Comparison of ENCODE assay signal across 26 mouse cellular contexts in the genomic region with DNA sequence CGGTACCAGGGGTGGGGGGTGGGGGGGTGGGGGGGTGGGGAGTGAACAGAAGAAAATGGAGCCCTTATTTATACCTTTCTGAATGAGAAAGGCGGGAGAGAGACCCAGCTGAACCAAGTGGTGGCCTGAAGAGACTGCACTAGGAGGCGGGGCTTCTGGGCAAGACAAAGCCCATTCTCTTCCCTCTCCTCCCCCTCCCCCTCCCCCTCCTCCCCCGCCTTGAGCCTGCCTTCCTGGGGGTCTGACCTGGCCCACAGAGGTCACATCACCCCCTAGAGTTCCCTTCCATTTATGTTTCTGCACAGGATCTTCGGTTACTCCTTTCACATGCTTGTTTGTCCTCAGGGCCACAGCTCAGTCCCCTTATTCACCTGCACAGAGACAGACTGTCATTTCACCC. TPM values are rescaled to one million over a fixed set of nuclear protein-coding genes. Genes with fewer than 3 reads are reported as not detected.
DNase-seq lines count a peak whose midpoint lies in the region; ATAC-seq and TF ChIP-seq lines count a peak whose summit lies in the region.
"Had no signal": no experiment of that assay in that cellular context is flagged by ENCODE, and none has a peak within 500 bp of the region (broad histone marks: within the 10 kb centered on the region; RNA-seq: fewer than 3 reads in every experiment).

No protein-coding gene starts in this region.

- no peak overlapping the region for H3K4me3 ChIP-seq in midbrain, embryonic 10.5 days
- H3K4me3 ChIP-seq in midbrain, embryonic 16.5 days (ENCODE audit: low read depth, low read length) = no peak overlapping the region
- no peak overlapping the region for H3K4me3 ChIP-seq in thymus, adult 2 months (ENCODE audit: control insufficient read depth, insufficient read depth, low read length)
- H3K4me3 ChIP-seq: embryonic facial prominence, embryonic 15.5 days; hindbrain, embryonic 15.5 days; kidney, embryonic 15.5 days; liver, embryonic 13.5 days; lung, embryonic 15.5 days; neural tube, embryonic 15.5 days had no signal

- peaks cover 17% of the 10 kb centered on the region for H3K4me1 ChIP-seq in midbrain, embryonic 10.5 days
- H3K4me1 ChIP-seq in midbrain, embryonic 16.5 days (ENCODE audit: control insufficient read depth, insufficient read depth, low read length) = no peaks in the 10 kb centered on the region
- no peaks in the 10 kb centered on the region for H3K4me1 ChIP-seq in thymus, adult 2 months (replicated peaks; ENCODE audit: control insufficient read depth, insufficient read depth, low read length)
- H3K4me1 ChIP-seq: hindbrain, embryonic 15.5 days; kidney, embryonic 15.5 days; neural tube, embryonic 15.5 days had no signal

- DNase-seq in midbrain, embryonic 10.5 days (ENCODE audit: low spot score) = peak; percentile 51
- peak; percentile 84 for DNase-seq in R1 (ENCODE audit: low read depth, low spot score)
- DNase-seq in embryo, embryonic 9.5 days (ENCODE audit: extremely low spot score) = peak; percentile 40
- no peak for DNase-seq in adrenal gland, postnatal 36 days
- DNase-seq in thymus, adult 2 months = no peak
- no peak for DNase-seq in gastrocnemius, postnatal 4 days (ENCODE audit: low spot score in 2 of 2)
- DNase-seq: B cell, adult 2 months; cerebellum, adult 11 months; cerebellum, postnatal 10 days; gastrocnemius, postnatal 10 days; heart, adult 11 months; kidney, adult 11 months; kidney, postnatal 4 days; liver, embryonic 13.5 days; lung, postnatal 36 days; thymus, postnatal 14 days had no signal

- no peaks in the 10 kb centered on the region for H3K36me3 ChIP-seq in midbrain, embryonic 10.5 days
- no peaks in the 10 kb centered on the region for H3K36me3 ChIP-seq in midbrain, embryonic 16.5 days (ENCODE audit: control insufficient read depth, insufficient read depth, low read length)
- no peaks in the 10 kb centered on the region for H3K36me3 ChIP-seq in thymus, adult 2 months (ENCODE audit: control insufficient read depth, insufficient read depth, low read length)
- H3K36me3 ChIP-seq: embryonic facial prominence, embryonic 15.5 days; hindbrain, embryonic 15.5 days; kidney, embryonic 15.5 days; liver, embryonic 13.5 days; lung, embryonic 15.5 days; neural tube, embryonic 15.5 days had no signal

- TF ChIP-seq POLR2A in thymus, adult 2 months (IDR thresholded peaks at IDR 0.05; ENCODE audit: control insufficient read depth, extremely low read depth, insufficient read depth, low read length, poor library complexity) = no peak

- ATAC-seq in midbrain, embryonic 16.5 days = no peak
- ATAC-seq: forebrain, embryonic 16.5 days had no signal

- H3K27me3 ChIP-seq in midbrain, embryonic 10.5 days (ENCODE audit: low read depth, poor library complexity, severe bottlenecking) = no peaks in the 10 kb centered on the region
- no peaks in the 10 kb centered on the region for H3K27me3 ChIP-seq in midbrain, embryonic 16.5 days (ENCODE audit: control insufficient read depth, insufficient read depth, low read depth, low read length)
- H3K27me3 ChIP-seq in thymus, adult 2 months (ENCODE audit: control insufficient read depth, insufficient read depth, low read length) = no peaks in the 10 kb centered on the region
- H3K27me3 ChIP-seq: embryonic facial prominence, embryonic 15.5 days; hindbrain, embryonic 15.5 days; kidney, embryonic 15.5 days; liver, embryonic 13.5 days; lung, embryonic 15.5 days; neural tube, embryonic 15.5 days had no signal

- 6% methylated on average over 5 of the region's 5 CpGs for WGBS in midbrain, embryonic 10.5 days
- 12% methylated on average over 5 of the region's 5 CpGs for WGBS in midbrain, embryonic 16.5 days
- 67% methylated on average over 5 of the region's 5 CpGs for WGBS in thymus, adult 2 months

- H3K4me2 ChIP-seq in midbrain, embryonic 16.5 days (ENCODE audit: low read length) = no peak overlapping the region
- H3K4me2 ChIP-seq: embryonic facial prominence, embryonic 15.5 days; hindbrain, embryonic 15.5 days; kidney, embryonic 15.5 days; liver, embryonic 13.5 days; lung, embryonic 15.5 days; neural tube, embryonic 15.5 days had no signal

- no peaks in the 10 kb centered on the region for H3K9me3 ChIP-seq in midbrain, embryonic 10.5 days (replicated peaks)
- H3K9me3 ChIP-seq in midbrain, embryonic 16.5 days (replicated peaks; ENCODE audit: control insufficient read depth, low read length, poor library complexity, severe bottlenecking) = peaks cover 3% of the 10 kb centered on the region; the same call in 1 of the 2 replicates
- H3K9me3 ChIP-seq: embryonic facial prominence, embryonic 15.5 days; hindbrain, embryonic 15.5 days; kidney, embryonic 15.5 days; liver, embryonic 13.5 days; lung, embryonic 15.5 days; neural tube, embryonic 15.5 days had no signal

- TF ChIP-seq CTCF in thymus, adult 2 months (IDR thresholded peaks at IDR 0.05; ENCODE audit: borderline replicate concordance, control insufficient read depth, extremely low read depth, insufficient read depth, low read length, poor library complexity) = no peak

- H3K27ac ChIP-seq in midbrain, embryonic 10.5 days (replicated peaks) = peak overlapping the region; percentile 63
- no peak overlapping the region for H3K27ac ChIP-seq in midbrain, embryonic 16.5 days (ENCODE audit: low read length)
- H3K27ac ChIP-seq in thymus, adult 2 months (ENCODE audit: control insufficient read depth, insufficient read depth, low read length) = no peak overlapping the region
- H3K27ac ChIP-seq: embryonic facial prominence, embryonic 15.5 days; hindbrain, embryonic 15.5 days; kidney, embryonic 15.5 days; liver, embryonic 13.5 days; lung, embryonic 15.5 days; neural tube, embryonic 15.5 days; stomach, postnatal 0 days had no signal

- H3K9ac ChIP-seq in midbrain, embryonic 16.5 days (ENCODE audit: low read depth, low read length) = no peak overlapping the region
- H3K9ac ChIP-seq: embryonic facial prominence, embryonic 15.5 days; hindbrain, embryonic 15.5 days; kidney, embryonic 15.5 days; liver, embryonic 13.5 days; lung, embryonic 15.5 days; neural tube, embryonic 15.5 days had no signal

RNA-seq across cellular contexts. Expression of gene Tmem37, which starts 15.3 kb away (rescaled TPM):
- 6.6 and 7.4 TPM in 2 replicates for polyA plus RNA-seq in midbrain, embryonic 10.5 days (2016; fragmentation: Nextera tagmentation; extraction: Ambion mirVana)
- 4.9 and 5.1 TPM in 2 replicates for polyA plus RNA-seq in midbrain, embryonic 16.5 days (2015; fragmentation: Nextera tagmentation; extraction: Ambion mirVana)
- total RNA-seq in adrenal gland, postnatal 36 days (2021) = 10 to 100 TPM in 1 of 2 experiments, 1 to 10 TPM in 1; 9.5 to 14.5 TPM
- polyA plus RNA-seq in thymus, adult 2 months (2012; rRNA removed) = 15.7 and 18.5 TPM in 2 replicates
- total RNA-seq in gastrocnemius, postnatal 4 days (2021) = 10 to 100 TPM; 11.7 to 16.9 TPM
- total RNA-seq: megakaryocyte-erythroid progenitor cell, adult 5-6 weeks had no signal

RNA-seq across cellular contexts. Expression of gene Dbi, which starts 31.7 kb away (rescaled TPM):
- 767 and 805 TPM in 2 replicates for polyA plus RNA-seq in midbrain, embryonic 10.5 days (2016; fragmentation: Nextera tagmentation; extraction: Ambion mirVana)
- 901 and 1,233 TPM in 2 replicates for polyA plus RNA-seq in midbrain, embryonic 16.5 days (2015; fragmentation: Nextera tagmentation; extraction: Ambion mirVana)
- total RNA-seq in adrenal gland, postnatal 36 days (2021) = 1,000 to 10,000 TPM in 1 of 2 experiments, 100 to 1,000 TPM in 1; 862 to 1,322 TPM
- 210 and 247 TPM in 2 replicates for polyA plus RNA-seq in thymus, adult 2 months (2012; rRNA removed)
- 100 to 1,000 TPM; 389 to 439 TPM for total RNA-seq in gastrocnemius, postnatal 4 days (2021)

RNA-seq across cellular contexts. Expression of gene 3110009E18Rik, which starts 31.8 kb away (rescaled TPM):
- 22.3 and 27.2 TPM in 2 replicates for polyA plus RNA-seq in midbrain, embryonic 10.5 days (2016; fragmentation: Nextera tagmentation; extraction: Ambion mirVana)
- 13.0 and 13.7 TPM in 2 replicates for polyA plus RNA-seq in midbrain, embryonic 16.5 days (2015; fragmentation: Nextera tagmentation; extraction: Ambion mirVana)
- total RNA-seq in adrenal gland, postnatal 36 days (2021) = 10 to 100 TPM; 10.6 to 12.1 TPM
- polyA plus RNA-seq in thymus, adult 2 months (2012; rRNA removed) = 4.4 and 5.5 TPM in 2 replicates
- 1 to 10 TPM; 5.5 to 9.0 TPM for total RNA-seq in gastrocnemius, postnatal 4 days (2021)
- polyA plus RNA-seq: small intestine, adult 2 months had no signal

Comparison
In these comparisons a context has a peak if more than half of its experiments do, and no peak if none do; other contexts are left out.
1. DNase-seq: peak in midbrain, embryonic 10.5 days (single experiment), R1 (single experiment) and embryo, embryonic 9.5 days (single experiment); none in adrenal gland, postnatal 36 days (0 of 2), thymus, adult 2 months (single experiment) and gastrocnemius, postnatal 4 days (0 of 2).